Mouse (Mus musculus) neural tube, embryonic 12.5 days (tissue): ENCODE measurements around the gene Srpx2. TPM values are rescaled to one million over a fixed set of nuclear protein-coding genes. Genes with fewer than 3 reads are reported as not detected.
A peak's percentile ranks its signal among the peaks of the same experiment; 100 is the strongest.

ENCODE experiments used
- ATAC-seq: fragments of 200-750 bp; cut with Nextera tagmentation; 2 replicates; pipeline ENCODE4 v1.8.0; 2017; ENCODE audit warnings: low read depth, mild to moderate bottlenecking, moderate TSS enrichment, moderate library complexity; ENCODE audit not compliant: low FRiP score
- H3K27ac ChIP-seq: fragments of 300-500 bp; sonication (generic); 2 replicates; pipeline ENCODE4 v1.5.1; 2016
- H3K27me3 ChIP-seq: fragments of 300-500 bp; sonication (generic); replicated peaks from 2 replicates; pipeline ENCODE4 v1.6.1; 2016; ENCODE audit warnings: mild to moderate bottlenecking
- H3K36me3 ChIP-seq: fragments of 300-500 bp; sonication (generic); 2 replicates; pipeline ENCODE4 v1.6.1; 2016; ENCODE audit warnings: mild to moderate bottlenecking
- H3K4me1 ChIP-seq: fragments of 300-500 bp; sonication (generic); 2 replicates; pipeline ENCODE4 v1.6.1; 2016
- H3K4me2 ChIP-seq: fragments of 300-500 bp; sonication (generic); replicated peaks from 2 replicates; pipeline ENCODE4 v1.6.1; 2016; ENCODE audit warnings: mild to moderate bottlenecking
- H3K4me3 ChIP-seq: fragments of 300-500 bp; sonication (generic); 2 replicates; pipeline ENCODE4 v1.5.1; 2016
- H3K9ac ChIP-seq: fragments of 300-500 bp; sonication (generic); 2 replicates; pipeline ENCODE4 v1.6.1; 2016; ENCODE audit warnings: mild to moderate bottlenecking
- H3K9me3 ChIP-seq: fragments of 300-500 bp; sonication (generic); 2 replicates; pipeline ENCODE4 v1.6.1; 2016; ENCODE audit warnings: mild to moderate bottlenecking
- WGBS: fragments of 180-500 bp; shearing (Covaris S2); methylation state at CpG from one replicate; pipeline ENCODE4 v1.1.7; 2016; 5-methylcytosine and 5-hydroxymethylcytosine counted together
- polyA plus RNA-seq: library from polyadenylated mRNA; unstranded; fragments of >200 nt; fragmentation: Nextera tagmentation; extraction: Ambion mirVana; gene quantifications from 2 replicates; pipeline ENCODE4 v1.2.1, GENCODE M21; 2016

The Srpx2 gene
- polyA plus RNA-seq, result 1.3 and 1.8 TPM in 2 replicates

- Histone ChIP-seq H3K4me1 (no peaks in the 10 kb centered on the region), H3K36me3 (no peaks in the 10 kb centered on the region), H3K27ac (no peak within 1 kb of the TSS), H3K9me3 (no peaks in the 10 kb centered on the region), H3K9ac (no peak within 1 kb of the TSS), H3K27me3 (no peaks in the 10 kb centered on the region), H3K4me3 (no peak within 1 kb of the TSS), H3K4me2 (no peak within 1 kb of the TSS)
- ATAC-seq, result no peak
- WGBS, result 36% methylated on average over 3 of the region's 3 CpGs
These were observed at the start of gene Srpx2 for GRCm38 (mm10) chrX:133908261-133908660. TSS of gene Srpx2 (plus strand) at chrX:133908426.

- no peak overlapping the region for H3K9ac ChIP-seq
- H3K9me3 ChIP-seq, result no peaks in the 10 kb centered on the region
- no peaks in the 10 kb centered on the region for H3K4me1 ChIP-seq
- ATAC-seq, result no peak
- no peaks in the 10 kb centered on the region for H3K36me3 ChIP-seq
- no peak overlapping the region for H3K4me2 ChIP-seq
- no peak overlapping the region for H3K4me3 ChIP-seq
- H3K27me3 ChIP-seq, result no peaks in the 10 kb centered on the region
- WGBS, result 92% methylated on average over 6 of the region's 6 CpGs
- H3K27ac ChIP-seq, result no peak overlapping the region
These were observed 38.5 kb upstream of the Srpx2 start for GRCm38 (mm10) chrX:133869743-133870142.

GRCm38 (mm10) chrX:133887308-133887707 lies 20.9 kb upstream of the Srpx2 start:
- no peak for ATAC-seq
- Histone ChIP-seq H3K27me3 (no peaks in the 10 kb centered on the region), H3K4me1 (no peaks in the 10 kb centered on the region), H3K4me3 (no peak overlapping the region), H3K27ac (no peak overlapping the region), H3K4me2 (no peak overlapping the region), H3K9ac (no peak overlapping the region), H3K36me3 (peaks cover 3% of the 10 kb centered on the region; the same call in 1 of the 2 replicates), H3K9me3 (no peaks in the 10 kb centered on the region)
- 87% methylated on average over 3 of the region's 3 CpGs for WGBS

GRCm38 (mm10) chrX:133888111-133888510 lies 20.1 kb upstream of the Srpx2 start:
- WGBS, result 93% methylated on average over 5 of the region's 5 CpGs
- H3K9ac ChIP-seq, result no peak overlapping the region
- H3K4me1 ChIP-seq, result no peaks in the 10 kb centered on the region

GRCm38 (mm10) chrX:133898014-133898542 lies 10.1 kb upstream of the Srpx2 start, which contains the start of gene Tspan6:
TSS of gene Tspan6 (minus strand) at chrX:133898429.
- H3K36me3 ChIP-seq, result peaks cover 11% of the 10 kb centered on the region; the same call in 1 of the 2 replicates
- 17% methylated on average over 33 of the region's 33 CpGs for WGBS
- peak; percentile 98 for ATAC-seq

More at GRCm38 (mm10) chrX:133888111-133888510, 20.1 kb upstream of the Srpx2 start:
- Histone ChIP-seq H3K9me3 (no peaks in the 10 kb centered on the region), H3K36me3 (peaks cover 3% of the 10 kb centered on the region; the same call in 1 of the 2 replicates), H3K4me3 (no peak overlapping the region), H3K4me2 (no peak overlapping the region), H3K27me3 (no peaks in the 10 kb centered on the region), H3K27ac (no peak overlapping the region)
- no peak for ATAC-seq

GRCm38 (mm10) chrX:133911397-133912103 lies 3.3 kb downstream of the Srpx2 start:
- Histone ChIP-seq H3K27ac (no peak overlapping the region), H3K4me1 (no peaks in the 10 kb centered on the region), H3K9ac (no peak overlapping the region), H3K27me3 (no peaks in the 10 kb centered on the region), H3K4me3 (no peak overlapping the region), H3K4me2 (no peak overlapping the region), H3K9me3 (no peaks in the 10 kb centered on the region), H3K36me3 (no peaks in the 10 kb centered on the region)
- 49% methylated on average over 10 of the region's 10 CpGs for WGBS
- ATAC-seq, result no peak

More at GRCm38 (mm10) chrX:133898014-133898542, 10.1 kb upstream of the Srpx2 start, which contains the start of gene Tspan6:
- Histone ChIP-seq H3K4me2 (peak within 1 kb of the TSS; percentile 54), H3K27me3 (no peaks in the 10 kb centered on the region), H3K9ac (peak within 1 kb of the TSS; percentile 73), H3K27ac (0 out of 2 replicates have a peak within 1 kb of the TSS, but pooled peaks have one; percentile 20), H3K4me3 (peak within 1 kb of the TSS; percentile 54), H3K4me1 (no peaks in the 10 kb centered on the region), H3K9me3 (no peaks in the 10 kb centered on the region)

- Histone ChIP-seq H3K27me3 (no peaks in the 10 kb centered on the region), H3K9ac (no peak overlapping the region), H3K4me1 (no peaks in the 10 kb centered on the region), H3K27ac (no peak overlapping the region), H3K36me3 (no peaks in the 10 kb centered on the region), H3K9me3 (no peaks in the 10 kb centered on the region), H3K4me2 (no peak overlapping the region), H3K4me3 (no peak overlapping the region)
- ATAC-seq, result no peak
- 92% methylated on average over 3 of the region's 3 CpGs for WGBS
These were observed 4.8 kb downstream of the Srpx2 start for GRCm38 (mm10) chrX:133913006-133913405.

- no peaks in the 10 kb centered on the region for H3K27me3 ChIP-seq
- WGBS, result 64% methylated on average over 7 of the region's 7 CpGs
- H3K36me3 ChIP-seq, result no peaks in the 10 kb centered on the region
- ATAC-seq, result no peak
- no peak overlapping the region for H3K9ac ChIP-seq
- no peak overlapping the region for H3K4me2 ChIP-seq
- H3K4me3 ChIP-seq, result no peak overlapping the region
- H3K9me3 ChIP-seq, result no peaks in the 10 kb centered on the region
- H3K27ac ChIP-seq, result no peak overlapping the region
- no peaks in the 10 kb centered on the region for H3K4me1 ChIP-seq
These were observed 6.0 kb downstream of the Srpx2 start for GRCm38 (mm10) chrX:133914219-133914618.

GRCm38 (mm10) chrX:133921187-133921586 lies 13.0 kb downstream of the Srpx2 start:
- no peak overlapping the region for H3K9ac ChIP-seq
- WGBS, result 75% methylated on average over 4 of the region's 4 CpGs
- H3K9me3 ChIP-seq, result no peaks in the 10 kb centered on the region
- ATAC-seq, result no peak
- no peaks in the 10 kb centered on the region for H3K4me1 ChIP-seq
- H3K4me3 ChIP-seq, result no peak overlapping the region
- no peaks in the 10 kb centered on the region; the same call in 1 of the 2 replicates for H3K27me3 ChIP-seq
- no peaks in the 10 kb centered on the region for H3K36me3 ChIP-seq
- H3K27ac ChIP-seq, result no peak overlapping the region
- no peak overlapping the region for H3K4me2 ChIP-seq

- ATAC-seq, result no peak
- no peaks in the 10 kb centered on the region; the same call in 1 of the 2 replicates for H3K27me3 ChIP-seq
- no peaks in the 10 kb centered on the region for H3K9me3 ChIP-seq
- no peak overlapping the region for H3K27ac ChIP-seq
- H3K36me3 ChIP-seq, result no peaks in the 10 kb centered on the region
- WGBS, result 80% methylated on average over 5 of the region's 5 CpGs
- H3K4me1 ChIP-seq, result no peaks in the 10 kb centered on the region
- H3K4me3 ChIP-seq, result no peak overlapping the region
- no peak overlapping the region for H3K4me2 ChIP-seq
- H3K9ac ChIP-seq, result no peak overlapping the region
These were observed 18.5 kb downstream of the Srpx2 start for GRCm38 (mm10) chrX:133926760-133927159.

- no peaks in the 10 kb centered on the region for H3K27me3 ChIP-seq
- ATAC-seq, result no peak
- WGBS, result 64% methylated on average over 11 of the region's 12 CpGs
These were observed 23.2 kb downstream of the Srpx2 start for GRCm38 (mm10) chrX:133931302-133932013.

GRCm38 (mm10) chrX:133936605-133937225 lies 28.5 kb downstream of the Srpx2 start:
- no peaks in the 10 kb centered on the region for H3K27me3 ChIP-seq
- H3K4me1 ChIP-seq, result no peaks in the 10 kb centered on the region
- no peak overlapping the region for H3K9ac ChIP-seq
- 89% methylated on average over 4 of the region's 4 CpGs for WGBS
- H3K36me3 ChIP-seq, result no peaks in the 10 kb centered on the region
- H3K4me3 ChIP-seq, result no peak overlapping the region
- no peaks in the 10 kb centered on the region for H3K9me3 ChIP-seq
- no peak overlapping the region for H3K27ac ChIP-seq
- H3K4me2 ChIP-seq, result no peak overlapping the region
- ATAC-seq, result no peak

More at GRCm38 (mm10) chrX:133931302-133932013, 23.2 kb downstream of the Srpx2 start:
- Histone ChIP-seq H3K27ac (no peak overlapping the region), H3K4me2 (no peak overlapping the region), H3K4me1 (no peaks in the 10 kb centered on the region), H3K4me3 (no peak overlapping the region), H3K9me3 (no peaks in the 10 kb centered on the region), H3K9ac (no peak overlapping the region), H3K36me3 (no peaks in the 10 kb centered on the region)
